Mouse (Mus musculus): Measurements from ENCODE around the gene Atf7.

- TF ChIP-seq CTCF (IDR thresholded peaks at IDR 0.05; ENCODE audit: extremely low read depth, insufficient read depth, low read length) (no peak), POLR2A (IDR thresholded peaks at IDR 0.05; ENCODE audit: extremely low read depth, insufficient read depth, low read length) (no peak)
Observed at GRCm38 (mm10) chr15:102572081-102572480, 53.2 kb downstream of the Atf7 start.

All from cortical plate, adult 2 months (tissue).